Mouse (Mus musculus) fibroblast of lung, adult 2 months (primary cell): ENCODE results near the gene Dhdh.
"Not testable (repeated sequence)": the region's sequence is repeated elsewhere in the genome, so short reads cannot be mapped to it uniquely, and the experiment has no call there.

ENCODE experiments used
- DNase-seq: peaks from one replicate; pipeline ENCODE4 v3.0.0-alpha.2; 2011; ENCODE audit warnings: low read depth

Dhdh gene

DNA sequence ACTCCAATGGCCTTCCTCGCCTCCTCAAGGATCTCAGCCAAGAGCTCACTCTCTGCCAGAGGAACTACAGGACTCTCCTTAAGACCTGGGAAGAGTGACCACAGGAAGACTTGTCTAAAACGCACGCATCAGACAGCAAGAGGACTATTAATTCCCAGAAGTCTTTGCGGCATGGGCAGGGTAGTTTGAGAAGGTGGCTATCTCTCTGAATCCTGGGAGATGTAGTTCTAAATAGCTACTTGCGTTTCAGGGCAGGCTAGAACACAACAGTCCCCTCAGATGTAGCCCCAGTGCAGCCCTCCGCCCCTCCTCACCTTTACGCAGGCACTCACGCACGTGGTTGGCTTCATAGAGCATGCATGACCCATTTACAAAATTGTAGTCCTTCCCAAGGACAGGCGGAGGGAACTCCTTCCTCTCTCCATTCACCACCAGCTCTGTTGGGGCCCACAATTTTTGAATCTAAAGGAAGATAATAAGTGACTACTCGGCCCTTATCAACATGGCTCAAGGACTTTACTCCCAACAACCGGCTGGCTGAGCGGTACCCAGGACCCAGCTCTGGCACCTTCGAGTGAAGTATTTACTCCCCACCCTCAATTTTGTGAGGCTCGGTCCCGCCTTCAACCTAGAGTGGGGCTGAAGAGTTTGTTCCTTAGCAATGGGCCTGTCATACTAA lies 13.2 kb downstream of the Dhdh start:
- DNase-seq = no peak

DNA sequence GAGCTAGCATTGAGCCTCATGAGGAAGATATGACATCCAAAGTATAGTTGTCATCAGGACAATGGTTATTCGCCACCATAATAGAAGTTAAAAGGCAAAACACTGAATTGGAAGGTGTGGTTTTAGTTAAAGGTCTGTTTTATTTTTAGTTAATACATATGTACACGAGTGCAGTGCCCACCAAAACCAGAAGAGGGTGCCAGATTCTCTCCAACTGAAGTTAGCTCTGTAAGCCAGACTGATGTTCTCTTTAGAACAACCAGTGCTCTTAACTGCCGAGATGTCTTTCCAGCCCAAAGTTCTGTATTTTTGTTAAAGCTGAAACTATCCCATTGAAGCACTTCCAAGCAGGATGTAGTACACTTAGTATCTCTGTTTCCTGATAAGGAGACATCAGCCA lies 17.7 kb downstream of the Dhdh start:
- DNase-seq = no peak

DNA sequence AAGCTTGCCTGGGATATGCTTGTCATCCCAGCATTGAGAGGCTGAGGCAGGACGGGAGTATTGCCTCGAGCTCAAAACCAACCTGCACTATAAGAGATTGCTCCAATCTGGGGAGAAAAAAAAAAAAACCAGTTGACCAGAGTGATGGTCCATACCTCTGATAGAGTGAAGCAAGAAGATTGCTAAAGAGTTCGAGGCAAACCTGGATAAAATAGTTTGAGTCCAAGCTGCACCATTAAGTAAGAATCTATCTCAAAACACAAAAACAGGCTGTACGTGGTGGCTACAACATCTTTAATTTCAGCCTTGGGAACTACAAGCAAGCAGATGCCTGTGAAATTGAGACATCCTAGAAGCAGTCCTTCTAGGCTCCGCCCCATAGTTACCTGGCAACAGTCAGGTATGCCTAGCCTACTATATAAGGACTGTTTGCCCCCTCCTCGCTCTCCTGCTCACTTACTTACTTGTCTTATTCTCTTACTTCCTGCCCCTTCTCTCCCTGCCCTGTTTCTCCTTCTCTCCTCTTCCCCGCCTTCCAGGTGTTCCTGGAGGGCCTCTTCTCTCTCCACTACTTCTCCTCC lies 21.4 kb downstream of the Dhdh start:
- no peak for DNase-seq

DNA sequence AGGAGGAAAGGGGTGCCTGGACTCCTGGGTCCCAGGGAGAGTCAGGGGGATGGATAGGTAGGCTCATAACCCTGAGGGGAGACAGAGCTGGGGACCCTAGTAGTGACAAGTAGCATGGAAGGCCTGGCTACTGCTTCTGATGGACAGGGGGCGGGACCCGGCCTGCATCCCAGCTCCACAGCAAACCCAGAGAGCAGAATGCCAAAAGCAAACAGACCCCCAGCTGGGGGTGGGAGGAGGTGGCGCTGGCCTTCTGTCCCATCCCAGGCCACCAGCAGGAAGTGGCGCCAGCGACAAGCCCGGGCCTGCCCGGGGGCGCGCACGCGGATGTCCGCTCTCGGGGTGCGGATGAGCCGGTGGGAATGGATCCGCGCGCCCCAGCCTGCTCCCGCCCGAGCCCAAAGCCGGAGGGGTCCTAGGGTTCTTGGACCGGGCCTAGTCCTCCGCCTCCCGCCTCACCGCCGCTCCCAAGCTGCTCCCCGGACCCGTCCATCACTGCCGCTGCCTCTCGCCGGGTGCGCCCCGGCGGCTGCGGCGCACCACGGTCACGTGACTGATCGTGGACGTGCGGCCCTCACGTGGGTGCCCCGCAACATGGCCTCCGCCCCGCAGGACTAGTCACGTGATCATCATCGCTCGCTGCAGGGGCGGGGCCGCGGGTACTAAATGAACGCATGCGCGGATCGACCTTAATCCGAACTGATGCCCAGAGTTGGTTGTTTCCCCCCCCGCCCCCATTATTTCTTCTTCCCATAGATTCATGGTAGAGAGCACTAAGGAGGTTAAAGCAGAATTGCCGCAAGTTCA lies 22.1 kb downstream of the Dhdh start, which contains the start of gene Bax:
TSS of gene Bax (minus strand) at position 616 of the 807 bp plus-strand sequence.
- peak; percentile 86 for DNase-seq

- no peak for DNase-seq
Observed at GRCm38 (mm10) chr7:45465549-45465948, 23.1 kb downstream of the Dhdh start.

DNA sequence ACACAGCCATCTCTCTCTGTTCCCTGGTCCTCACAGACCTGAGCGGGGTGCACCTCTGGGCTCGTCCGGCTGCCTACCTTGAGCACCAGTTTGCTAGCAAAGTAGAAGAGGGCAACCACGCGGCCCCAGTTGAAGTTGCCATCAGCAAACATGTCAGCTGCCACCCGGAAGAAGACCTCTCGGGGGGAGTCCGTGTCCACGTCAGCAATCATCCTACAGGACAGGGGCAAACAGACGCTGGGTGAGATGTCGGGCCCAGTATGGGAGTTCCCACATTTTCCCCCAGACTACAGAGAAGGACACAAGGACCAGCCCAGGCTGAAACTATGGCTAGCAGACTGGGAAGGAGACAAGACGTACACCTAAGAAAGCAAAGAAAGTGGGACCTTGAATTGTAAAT lies 23.5 kb downstream of the Dhdh start:
- no peak for DNase-seq

GRCm38 (mm10) chr7:45463987-45464778 lies 24.4 kb downstream of the Dhdh start:
- no peak for DNase-seq

- DNase-seq = not testable (repeated sequence)
Observed at GRCm38 (mm10) chr7:45462868-45463267, 25.7 kb downstream of the Dhdh start.

DNA sequence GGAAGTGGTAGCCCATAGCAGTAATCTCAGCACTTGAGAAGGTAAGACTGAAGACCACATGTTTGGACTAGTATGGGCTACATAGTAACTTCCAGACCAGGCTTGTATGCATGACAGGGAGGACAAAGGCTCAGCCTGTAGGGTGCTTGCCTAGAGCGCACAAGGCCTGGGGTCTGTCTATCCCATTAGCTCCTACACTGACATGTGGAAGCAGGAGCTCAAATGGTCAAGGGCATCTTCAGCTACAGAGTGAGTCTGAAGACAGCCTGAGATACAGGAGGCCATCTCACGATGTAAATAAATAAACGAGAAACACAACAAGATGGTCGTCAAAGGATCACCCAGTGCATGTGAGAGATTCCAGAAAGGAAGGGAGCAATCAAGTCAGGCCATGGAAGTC lies 26.3 kb downstream of the Dhdh start:
- no peak for DNase-seq

GRCm38 (mm10) chr7:45461781-45462180 lies 26.8 kb downstream of the Dhdh start:
- DNase-seq = no peak

GRCm38 (mm10) chr7:45461326-45461725 lies 27.3 kb downstream of the Dhdh start:
- no peak for DNase-seq

DNA sequence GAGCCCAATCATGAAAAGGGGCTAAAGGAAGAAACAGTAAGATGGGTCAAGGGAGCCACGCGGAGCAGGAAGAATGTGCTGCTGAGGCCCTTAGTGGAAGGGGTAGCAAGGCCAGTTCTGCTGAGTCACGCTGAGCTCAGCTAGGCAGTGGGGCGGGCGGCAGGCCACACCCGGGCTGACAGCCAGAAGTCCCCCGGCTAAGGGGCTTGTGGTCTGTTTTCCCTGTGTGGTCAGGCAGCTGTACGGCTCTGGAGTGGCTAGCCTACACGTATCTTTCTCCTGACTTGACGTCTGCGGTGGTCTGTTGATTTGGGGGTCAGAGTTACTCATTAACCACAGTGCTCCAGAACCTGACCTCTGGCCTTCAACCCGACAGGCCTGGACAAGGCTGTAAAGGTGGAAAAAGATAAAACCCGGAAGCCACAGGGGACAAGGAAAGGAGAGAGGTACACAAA lies 27.7 kb downstream of the Dhdh start:
- DNase-seq = peak; percentile 92

GRCm38 (mm10) chr7:45460377-45460776 lies 28.2 kb downstream of the Dhdh start:
- DNase-seq = no peak

DNA sequence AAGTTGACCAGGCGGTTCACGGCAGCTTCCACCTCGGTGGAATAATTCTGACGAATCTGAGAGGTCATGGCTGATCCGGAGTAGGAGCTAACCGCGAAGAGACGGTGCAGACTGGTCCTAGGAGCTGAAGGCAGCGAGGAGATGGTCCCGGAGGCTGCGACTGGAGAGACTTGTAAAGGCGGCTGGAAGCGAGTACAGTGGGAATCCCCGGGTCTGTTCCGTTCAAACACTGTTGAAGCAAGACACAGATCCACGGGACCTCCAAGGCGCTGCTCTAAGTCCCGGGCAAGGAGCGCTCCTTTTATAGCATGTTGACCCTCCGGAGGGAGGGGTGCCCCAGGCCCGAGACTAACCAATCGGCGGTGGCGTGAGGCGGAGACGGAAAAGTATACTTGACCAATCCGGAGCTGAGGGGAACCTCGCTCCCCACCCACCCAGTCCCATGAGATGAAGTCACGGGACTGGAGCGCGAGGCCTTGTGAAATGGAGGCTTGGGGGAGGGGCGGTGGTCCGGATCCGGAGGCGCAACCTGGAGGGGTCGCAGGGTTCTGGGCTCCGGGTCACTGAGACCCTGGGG lies 29.0 kb downstream of the Dhdh start, which contains the start of gene Ftl1:
TSS of gene Ftl1 (minus strand) at position 321 of the 577 bp plus-strand sequence.
- DNase-seq = peak; percentile 95

GRCm38 (mm10) chr7:45458748-45459563 lies 29.6 kb downstream of the Dhdh start:
- DNase-seq = no peak

DNA sequence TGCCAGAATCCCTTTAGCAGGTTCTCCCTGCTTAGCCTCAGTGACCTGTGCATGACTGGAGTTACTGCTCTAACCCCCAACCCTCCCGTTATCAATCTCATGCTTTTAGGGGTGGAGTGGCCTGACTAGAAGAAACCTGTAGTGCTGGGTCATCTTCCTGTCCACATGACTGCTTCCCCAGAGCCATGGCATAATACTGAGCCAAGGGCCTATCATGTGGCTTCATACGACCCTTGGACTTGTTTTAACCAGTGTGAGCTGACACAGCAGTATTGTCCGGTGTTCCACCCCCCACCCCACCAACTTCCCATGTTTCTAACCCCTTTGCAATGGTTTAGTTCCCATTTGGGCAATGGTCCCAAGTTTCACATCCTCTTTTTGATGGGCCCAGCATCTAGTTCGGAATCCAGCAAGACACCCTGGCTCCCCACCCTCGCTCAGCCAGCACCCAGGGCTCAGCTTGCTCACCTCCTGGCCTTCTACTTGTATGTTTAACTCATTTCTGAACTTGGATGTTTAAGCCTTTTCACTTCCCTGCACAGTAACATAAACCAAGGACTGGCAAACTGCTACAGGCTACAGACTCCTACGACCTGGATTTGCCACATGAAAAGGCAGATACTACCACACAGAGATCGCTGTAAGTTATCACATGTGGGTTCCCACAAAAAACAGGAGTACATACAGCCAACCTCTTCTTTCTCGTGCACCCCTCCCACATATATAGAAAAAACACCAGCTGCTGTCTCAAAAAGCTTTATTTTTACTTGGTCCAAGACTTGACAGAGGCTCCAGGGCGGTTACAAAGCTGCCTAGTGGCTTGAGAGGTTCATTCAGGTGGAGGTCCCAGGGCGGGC lies 31.2 kb downstream of the Dhdh start:
- DNase-seq = no peak

DNA sequence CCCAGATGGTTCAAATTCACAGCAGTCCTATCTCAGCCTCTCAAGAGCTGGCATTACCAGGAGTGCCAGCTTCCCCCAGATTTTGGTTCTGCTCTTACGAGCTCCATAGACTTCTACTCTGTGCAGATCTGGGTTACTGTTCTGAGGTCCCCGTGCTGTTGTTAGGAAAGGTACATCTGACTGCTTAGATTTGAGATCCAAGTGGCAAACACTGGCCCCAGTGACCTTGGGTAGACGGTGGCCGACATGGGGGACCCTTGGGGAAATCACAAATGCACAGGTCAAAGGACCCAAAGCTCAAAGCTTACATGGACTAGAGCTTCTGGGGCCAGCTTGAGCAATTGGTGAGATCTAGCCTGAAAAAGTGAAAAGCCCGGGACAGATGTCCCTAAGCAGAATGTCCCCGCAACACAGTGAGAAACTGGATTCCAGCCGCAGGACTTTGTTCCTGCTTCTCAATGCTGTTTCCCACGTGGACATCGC lies 31.8 kb downstream of the Dhdh start:
- no peak for DNase-seq

GRCm38 (mm10) chr7:45455932-45456696 lies 32.5 kb downstream of the Dhdh start:
- no peak for DNase-seq

DNA sequence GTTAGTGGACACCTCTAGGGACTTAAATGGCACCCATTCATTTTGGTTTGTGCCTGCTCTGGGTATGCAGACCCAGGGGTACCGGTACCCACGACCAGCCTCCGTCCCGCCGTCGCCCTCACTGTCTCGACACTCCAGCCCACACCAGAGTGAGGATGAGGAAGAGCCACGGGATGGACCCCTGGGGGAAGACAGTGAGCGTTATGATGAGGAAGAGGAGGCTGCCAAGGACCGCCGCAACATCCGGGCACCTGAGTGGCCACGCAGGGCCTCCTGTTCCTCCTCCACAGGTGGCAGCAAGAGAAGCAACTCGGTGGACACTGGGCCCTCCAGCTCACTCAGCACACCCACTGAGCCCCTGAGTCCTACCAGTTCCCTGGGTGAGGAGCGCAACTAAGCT lies 33.6 kb downstream of the Dhdh start:
- no peak for DNase-seq
